Mouse (Mus musculus) kidney, postnatal 14 days (tissue): ENCODE results near the gene Tmem14a.
"Not testable (repeated sequence)": the region's sequence is repeated elsewhere in the genome, so short reads cannot be mapped to it uniquely, and the experiment has no call there.

Experiments
- DNase-seq: peaks from one replicate; pipeline ENCODE4 v3.0.0; 2022; ENCODE audit warnings: mixed read lengths

Tmem14a gene

DNA sequence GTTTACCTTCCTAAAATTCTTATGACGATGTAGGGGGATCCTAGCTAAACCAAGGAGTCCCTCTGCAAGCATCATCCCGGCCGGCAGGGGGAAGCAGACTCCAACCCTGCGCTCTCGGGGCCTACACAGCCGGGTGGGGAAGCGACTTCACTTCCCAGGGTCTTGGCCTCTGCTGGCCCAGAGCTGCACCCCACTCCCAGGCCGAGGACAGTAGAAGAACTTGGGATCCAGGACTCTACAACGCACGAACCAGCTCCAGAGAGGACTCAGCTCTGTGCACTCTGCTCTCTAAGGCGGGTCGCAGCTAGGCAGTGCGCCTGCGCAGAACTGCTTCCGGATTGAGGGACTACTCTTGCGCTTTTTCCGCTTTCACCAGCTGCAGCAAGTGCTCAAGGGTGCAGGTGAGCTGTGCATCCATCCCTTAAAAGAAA, at the start of gene Tmem14a:
TSS of gene Tmem14a (plus strand) at position 87 of the 431 bp plus-strand sequence.
- DNase-seq: peak; percentile 92

DNA sequence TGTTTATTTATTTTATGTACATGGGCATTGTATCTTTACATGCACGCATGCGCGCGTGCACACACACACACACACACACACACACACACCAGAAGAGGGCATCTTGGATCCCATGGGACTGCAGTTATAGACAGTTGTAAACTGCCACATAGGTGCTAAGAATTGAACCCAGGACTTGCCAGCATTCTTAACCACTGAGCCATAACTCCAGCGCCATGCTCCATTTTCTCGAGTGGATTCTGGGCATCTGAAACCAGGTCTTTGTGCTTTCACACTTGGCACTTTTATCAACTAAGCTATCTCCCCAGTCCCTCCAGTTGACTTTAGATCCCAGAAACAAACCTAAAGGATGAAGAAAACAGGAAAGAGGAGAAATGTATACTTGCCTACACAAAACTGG, 33.2 kb upstream of the Tmem14a start:
- no peak for DNase-seq

DNA sequence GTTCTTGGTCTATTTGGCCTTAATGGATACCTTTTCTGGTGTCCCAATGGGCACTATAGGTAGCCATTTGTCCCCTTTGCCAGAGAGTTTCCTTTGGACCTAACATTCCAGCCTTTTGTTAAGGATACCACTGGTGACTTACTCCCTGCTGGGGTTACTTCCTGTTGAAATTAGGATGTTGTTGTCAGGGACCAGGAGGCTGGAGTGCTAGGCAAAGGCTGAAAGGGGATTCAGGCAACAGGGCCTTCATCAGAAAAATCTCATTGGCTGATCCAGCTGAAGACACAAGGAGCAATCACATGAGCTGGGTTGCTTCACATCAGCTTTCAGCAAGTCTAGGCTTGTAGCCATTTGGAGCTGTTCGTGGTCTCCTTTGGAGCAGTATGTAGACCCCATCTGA, 12.1 kb upstream of the Tmem14a start:
- DNase-seq: no peak

DNA sequence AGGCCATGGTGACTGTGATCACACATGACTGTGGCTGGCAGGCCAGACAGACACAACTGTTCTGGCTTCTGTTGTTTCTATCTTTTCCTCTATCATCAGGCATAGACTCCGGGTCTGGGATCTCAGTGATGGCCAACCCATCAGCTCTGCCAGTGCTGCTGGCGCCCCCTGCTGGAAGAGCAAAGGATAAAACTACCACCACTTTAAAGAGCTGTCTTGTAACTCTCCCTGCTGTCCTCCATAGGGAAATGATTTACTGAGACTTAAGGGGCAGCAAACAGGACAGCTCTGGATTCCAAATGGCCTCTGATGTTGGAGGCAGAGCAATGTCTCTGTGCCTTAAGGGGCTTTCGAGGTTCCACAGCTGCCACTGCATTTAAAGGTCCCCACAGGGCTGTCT, 4.8 kb upstream of the Tmem14a start:
- DNase-seq: not testable (repeated sequence)

DNA sequence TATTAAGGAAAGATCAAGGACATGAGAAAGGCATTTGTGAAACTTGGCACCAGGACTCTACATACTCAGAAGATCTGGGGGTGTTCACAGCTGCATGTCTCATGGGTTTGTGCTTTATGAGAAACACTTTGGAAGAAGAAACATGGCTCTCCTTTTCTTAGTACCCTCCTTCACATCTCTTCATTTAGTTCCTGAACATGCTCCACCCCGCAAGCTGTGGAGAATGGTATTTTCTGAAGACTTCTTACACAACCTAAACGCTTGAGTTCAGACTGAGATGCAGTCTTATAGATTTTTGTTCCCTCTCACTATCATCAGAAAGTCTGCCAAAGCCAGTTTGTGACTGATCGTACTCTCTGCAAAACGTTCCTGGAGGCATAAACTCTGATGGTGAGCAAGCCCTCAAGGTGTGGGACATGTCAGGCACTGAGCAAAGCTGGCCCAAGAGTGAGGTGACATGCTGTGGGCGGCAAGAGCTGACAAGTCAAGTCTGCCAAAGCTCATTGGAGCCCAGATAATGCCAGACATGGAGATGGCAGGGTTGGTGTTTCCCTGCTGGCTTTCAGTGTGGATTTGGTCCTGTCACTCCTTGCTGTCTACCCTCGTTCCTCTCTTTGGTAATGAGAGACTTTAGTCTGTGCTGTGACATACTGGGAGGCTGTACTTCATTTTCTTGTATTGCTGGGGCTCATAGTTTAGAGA, 4.2 kb upstream of the Tmem14a start:
- not testable (repeated sequence) for DNase-seq

DNA sequence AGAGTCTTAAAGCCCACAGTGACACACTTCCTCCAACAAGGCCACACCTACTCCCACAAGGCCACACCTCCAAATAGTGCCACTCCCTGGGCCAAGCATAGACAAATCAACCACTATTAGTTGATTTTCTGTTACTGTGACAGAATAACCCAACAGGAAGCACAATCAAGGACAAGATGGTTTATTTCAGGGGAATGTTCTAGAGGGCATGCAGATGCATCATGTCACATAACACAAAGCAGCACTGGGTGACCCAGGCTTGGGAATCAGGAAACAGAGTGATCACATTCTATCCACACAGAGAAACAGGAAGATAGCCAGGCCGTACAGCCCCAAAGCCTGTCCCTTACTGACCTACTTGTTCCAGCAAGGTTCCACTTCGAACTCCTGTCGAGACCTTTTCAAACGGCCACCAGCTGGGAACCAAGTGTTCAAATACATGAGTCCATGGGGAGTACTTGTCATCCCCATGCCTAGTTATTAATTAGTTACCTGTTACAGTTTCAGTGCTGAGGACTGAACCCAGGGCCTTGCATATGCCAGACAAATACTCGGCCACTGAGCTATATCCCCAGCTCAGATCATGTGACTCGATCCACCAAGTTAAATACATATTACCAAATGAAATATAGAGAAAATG, 9.5 kb downstream of the Tmem14a start:
- DNase-seq: peak; percentile 3

DNA sequence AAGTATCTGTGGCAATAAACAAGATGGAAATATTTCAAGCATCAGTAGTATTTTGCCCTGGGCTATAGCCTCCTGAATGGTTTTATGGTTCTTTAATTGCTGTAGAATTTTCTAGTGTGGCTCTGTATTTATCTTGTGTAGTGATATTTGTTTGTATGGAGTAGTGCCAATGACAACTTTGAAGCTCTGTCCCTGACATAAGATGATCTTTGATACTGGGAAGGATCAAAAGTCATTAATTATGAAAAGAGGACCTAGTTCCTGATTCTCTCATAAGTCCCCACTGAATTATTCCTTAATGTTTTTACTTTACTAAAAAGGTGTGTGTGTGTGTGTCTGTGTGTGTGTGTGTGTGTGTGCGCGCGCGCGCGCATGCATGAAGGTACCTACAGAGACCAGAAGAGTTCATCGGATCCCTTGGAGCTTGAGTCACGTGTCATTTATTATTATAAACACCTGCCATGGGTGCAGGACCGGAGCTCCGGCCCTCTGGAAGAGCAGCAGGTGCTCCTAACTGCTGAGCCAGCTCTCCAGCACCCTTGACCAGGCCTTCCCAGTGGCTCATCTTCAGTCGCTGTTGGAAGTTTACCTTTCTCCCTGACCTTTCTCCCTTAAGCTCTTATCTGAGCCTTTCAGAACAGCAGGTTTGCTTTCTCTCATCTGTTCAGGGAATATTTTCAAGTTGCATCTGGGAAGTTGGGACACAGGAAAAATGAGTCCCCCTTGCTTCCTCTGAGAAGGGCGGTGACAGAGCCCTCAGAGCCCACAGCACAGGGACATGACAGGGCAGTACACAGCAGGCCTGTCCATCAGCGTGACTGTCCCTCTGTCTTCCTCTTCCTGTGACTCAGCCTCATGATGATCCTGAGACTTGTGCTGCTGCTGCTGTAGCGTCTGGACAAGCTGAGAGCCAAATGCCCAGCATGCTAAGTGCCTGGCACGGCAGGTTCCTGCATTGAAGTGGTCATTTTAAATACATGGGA, 10.7 kb downstream of the Tmem14a start:
- DNase-seq: not testable (repeated sequence)

DNA sequence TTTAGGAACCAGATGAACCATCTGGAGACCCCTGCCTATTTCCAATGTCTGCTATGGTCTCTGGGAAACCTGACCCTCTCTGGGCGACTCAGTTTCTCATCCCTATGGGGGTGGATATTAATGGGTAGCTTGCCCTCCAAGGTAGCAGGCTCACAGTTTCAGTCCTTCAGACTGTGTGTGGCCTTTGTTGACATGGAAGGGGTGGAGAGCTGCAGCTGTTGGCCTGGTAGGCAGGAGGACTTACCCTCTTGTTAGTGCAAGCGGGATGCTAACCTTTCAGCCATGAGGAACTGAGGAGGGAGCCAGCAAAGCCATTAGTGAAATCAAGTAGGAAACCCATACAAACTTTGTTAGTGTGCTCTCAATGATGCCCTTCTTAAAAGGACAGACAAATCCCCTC, 12.0 kb downstream of the Tmem14a start:
- no peak for DNase-seq

DNA sequence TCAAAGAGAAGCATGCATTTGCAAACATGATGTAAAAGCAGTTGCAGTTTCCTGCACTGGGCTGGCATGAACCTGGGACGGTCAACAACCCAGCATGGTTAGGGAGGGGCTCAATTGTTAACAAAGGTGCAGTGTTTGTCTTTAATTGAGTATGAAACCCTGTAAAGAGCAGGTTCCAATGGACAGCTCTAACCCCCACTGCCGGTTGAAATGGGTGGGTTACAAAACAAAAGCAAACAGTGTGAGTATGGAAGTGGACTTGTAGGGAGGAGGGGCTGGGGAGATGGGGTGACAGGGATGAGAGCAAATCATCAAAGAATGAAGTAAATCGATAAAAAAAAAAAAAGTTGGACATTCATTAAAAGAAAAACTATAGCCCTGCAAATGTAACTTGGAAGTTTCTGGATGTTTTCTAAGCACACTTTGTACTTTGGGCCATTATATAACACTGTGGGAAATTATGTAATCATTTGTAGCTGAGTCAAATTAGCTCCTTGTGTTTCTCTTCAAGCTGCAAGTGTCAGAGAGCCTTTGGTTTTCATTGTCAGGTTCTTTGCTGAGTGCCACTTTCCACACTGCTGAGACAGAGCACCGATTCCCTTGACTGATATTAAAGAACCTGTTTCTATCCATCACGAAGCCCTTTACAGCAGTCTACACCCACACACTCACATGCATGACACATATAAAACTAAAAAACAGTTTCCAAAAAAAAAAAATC, 13.5 kb downstream of the Tmem14a start:
- no peak for DNase-seq

DNA sequence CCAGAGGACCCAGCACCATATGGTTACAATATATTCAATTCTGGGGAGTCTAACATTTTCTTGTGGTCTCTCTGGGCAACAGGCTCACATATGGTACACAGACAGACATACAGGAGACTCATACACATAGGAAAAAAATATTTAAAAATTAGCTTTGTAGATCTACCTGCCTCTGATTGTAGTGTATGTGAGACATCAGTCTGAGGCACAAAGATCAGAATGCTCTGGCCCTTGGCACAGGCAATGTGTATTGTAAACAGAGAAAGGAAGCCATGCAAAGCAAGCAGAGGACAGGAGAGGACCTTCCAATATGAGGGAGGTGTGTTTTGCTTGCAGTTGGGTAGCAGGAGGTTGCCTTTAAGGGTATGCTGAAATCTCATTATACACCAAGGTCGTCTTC, 14.1 kb downstream of the Tmem14a start:
- DNase-seq: no peak

DNA sequence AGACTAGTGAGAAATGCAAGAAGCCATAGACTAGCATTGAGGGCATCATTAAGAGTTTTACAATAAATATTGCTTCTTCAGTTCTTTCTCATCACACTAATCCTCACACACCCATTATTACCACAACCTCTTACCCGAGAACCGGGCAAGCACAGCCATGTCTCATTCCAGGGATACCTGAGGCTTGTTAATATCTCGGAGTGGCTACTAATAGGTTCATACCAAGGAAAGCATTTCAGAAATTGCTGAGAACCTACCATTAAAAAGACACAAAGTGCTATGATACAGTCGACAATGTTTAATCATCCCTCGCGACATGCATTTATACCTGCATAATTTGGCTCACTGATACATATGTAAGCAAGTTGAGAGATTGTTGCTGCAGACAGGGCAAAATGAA, 17.0 kb downstream of the Tmem14a start:
- no peak for DNase-seq

DNA sequence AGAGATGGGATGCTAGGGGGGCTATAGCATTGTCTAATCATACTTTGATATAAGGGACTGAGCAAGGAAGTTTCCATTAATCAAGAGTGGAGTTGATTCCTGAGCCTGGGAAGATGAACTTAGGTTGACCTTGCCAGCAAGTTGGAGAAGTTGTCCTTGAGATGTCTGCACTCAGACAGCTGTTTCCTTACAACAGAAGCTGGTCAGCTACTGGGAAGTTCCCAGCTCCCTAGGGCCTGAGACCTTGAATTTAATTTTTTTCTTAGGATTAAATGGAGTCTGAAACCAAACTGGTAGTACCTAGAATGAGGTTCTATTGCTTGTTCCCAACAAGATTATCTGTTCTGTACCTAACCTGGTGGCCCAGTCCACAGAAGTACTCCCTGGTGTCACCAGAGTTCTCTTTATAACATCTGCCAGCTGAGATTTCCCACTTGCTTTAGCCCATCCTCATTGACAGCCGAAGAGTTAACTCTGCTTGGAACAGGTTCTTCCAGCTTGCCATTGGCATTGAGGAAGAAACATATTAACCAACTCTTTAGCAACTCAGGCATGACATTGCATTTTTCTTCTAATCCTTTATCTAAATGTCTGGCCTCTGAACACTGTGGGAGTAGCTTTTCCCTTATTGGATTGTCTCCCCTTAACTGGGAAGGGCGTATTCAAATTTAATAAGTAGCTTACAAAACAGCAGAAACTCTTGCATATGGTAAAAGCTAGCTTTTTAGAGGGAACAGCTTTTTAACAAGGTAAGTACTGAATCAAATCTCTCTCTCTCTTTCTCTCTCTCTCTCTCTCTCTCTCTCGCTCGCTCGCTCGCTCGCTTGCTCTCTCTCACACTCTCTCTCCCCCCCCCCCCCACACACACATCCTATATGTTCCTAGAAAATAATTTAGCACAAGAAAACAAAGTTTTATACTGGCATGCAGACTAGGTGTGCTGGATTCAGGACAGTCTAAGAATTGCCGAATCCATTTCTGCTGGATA, 21.8 kb downstream of the Tmem14a start, which contains the start of gene Gsta3:
TSS of gene Gsta3 (plus strand) at position 679 of the 988 bp plus-strand sequence.
- peak; percentile 54 for DNase-seq

DNA sequence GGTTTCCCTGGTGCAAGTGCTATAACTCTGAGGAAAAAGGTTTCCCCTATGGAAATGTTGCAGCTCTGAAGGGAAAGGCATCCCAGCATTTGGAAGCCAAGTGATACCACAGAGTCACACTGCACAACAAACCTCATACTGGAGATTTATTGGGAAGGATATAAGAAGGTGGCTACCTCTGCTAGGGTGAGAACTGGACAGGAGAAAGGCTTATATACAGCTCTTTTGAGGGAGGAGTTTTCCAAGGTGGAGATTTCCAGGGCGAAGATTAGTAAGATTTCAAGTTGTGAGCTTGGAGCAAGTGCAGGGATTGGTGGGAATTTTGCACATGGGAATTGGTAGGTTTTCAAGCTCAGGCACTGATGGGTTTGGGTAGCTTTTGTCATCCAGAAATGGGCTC, 22.7 kb downstream of the Tmem14a start:
- DNase-seq: no peak

DNA sequence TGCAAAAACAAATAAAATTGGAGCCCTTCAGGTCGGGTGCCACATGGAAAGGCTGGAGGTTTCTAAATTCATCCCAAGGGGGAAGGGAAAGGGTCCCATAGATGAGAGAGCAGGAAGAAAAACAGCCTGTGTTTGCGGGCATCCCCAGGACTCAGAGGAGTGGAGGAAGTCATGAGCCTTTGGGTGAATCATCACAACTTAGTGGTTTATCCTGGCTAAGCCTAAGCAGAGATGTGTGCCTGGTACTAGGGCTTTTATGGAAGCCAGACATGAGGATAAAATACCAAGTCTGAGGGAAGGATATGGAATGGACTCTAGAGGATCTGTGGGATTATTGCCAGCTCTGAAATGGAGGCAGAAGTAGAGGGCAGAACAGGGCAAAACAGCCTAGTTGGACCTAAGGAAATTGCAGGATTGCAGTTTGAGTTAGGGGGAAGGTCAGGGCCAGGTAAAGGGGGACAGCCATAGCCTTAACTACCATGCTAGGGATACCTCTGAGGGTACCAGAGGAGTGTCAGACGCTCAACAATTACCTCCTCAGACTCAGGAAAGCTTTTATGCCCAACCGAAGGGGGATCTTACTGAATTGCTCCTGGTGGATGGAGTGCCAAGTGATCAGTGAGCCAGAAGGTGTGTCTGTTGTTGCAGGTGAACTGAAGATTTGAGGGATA, 26.1 kb downstream of the Tmem14a start:
- DNase-seq: no peak

DNA sequence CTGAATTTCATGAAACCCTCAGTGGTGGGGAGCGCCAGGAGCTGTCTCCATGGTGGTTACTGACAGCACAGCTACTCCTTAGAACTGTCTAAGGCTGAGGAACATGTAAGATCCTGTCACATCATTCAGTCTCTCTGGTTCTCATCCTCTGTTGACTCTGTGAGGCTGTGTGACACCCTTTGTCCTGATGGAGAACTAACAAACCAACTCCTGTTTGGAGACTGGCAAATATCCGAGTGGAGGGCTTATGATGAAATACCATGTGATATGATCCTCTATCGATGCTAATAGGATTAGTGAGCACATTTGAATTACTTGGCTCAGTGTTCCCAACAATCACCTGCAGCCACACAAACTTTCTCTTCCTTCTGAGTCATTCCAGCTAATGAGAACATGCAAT, 27.8 kb downstream of the Tmem14a start:
- DNase-seq: no peak

DNA sequence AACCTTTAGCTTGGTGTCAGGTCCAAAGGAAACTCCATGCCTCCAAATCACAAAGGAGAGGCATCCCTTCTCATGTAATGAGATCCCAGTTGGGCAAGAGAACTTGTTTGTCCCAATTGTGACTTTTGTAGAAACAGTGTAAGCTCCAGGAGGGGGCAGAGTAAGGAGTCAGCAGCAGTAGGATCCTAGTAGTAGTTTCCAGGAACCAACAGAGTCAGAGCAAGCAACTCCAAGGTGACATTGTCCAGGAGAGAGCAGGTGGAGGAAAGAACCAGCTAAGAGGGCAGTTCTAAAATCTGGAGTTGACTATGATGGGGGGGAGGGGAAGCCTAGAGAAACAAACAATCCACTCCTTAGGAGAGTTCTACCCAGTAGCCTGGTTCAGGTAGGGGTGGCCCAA, 29.5 kb downstream of the Tmem14a start:
- no peak for DNase-seq

DNA sequence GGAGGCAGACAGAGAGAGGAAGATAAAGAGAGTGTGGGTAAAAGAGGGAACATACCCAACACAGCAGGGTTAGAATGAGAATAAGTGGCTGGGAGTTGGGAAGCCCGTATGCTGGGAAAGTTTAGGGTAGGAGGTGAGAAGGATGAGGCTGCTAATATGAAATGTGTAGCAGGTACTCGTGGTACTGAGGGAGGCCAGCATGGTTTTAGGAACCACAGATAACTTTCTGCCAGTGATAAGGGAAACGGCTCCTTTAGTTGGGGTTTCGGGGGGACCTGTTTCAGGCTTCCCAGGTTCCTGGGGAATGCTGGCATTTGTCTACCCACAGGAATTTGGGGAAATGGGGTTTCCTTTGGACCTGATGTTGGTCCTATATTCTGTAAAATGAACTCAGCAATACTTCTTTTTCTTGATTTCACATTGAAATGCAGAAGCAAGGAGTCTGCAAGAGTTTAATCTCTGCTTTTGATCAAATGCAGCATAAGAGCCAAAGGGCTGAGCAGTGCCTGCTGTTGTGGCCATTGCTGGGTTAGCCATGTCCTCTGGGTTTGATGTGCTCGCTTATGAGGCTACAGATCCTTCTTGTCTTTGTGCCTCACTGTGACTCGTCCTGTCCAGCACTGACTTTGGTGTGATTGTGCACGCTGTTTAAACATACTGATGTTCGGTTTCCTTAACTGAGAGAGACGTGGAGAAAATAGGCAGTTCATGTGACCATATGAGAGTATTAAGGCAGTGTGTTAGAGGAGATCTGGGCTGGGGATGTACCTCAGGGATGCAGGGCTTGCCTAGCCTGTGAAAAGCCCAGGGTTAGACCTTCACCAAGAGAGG, 30.4 kb downstream of the Tmem14a start:
- no peak for DNase-seq

DNA sequence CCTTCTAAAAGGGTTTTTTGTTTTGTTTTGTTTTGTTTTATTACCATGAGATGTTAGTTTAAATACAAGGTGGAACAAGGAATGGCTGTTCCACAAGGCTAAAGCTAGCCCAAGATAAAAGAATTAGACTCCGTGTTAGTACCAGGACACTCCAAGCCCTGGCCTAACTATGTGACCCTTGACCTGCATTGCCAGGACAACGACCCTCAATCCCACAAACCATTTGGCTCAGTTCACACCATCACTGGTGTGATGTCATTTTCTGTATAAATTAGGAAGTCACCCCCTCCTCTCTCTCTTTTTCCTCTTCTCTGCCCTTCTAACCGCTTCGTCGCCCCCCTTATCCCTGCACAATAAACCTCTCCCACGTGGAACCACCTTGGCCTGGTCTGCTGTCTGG, 33.3 kb downstream of the Tmem14a start:
- no peak for DNase-seq

DNA sequence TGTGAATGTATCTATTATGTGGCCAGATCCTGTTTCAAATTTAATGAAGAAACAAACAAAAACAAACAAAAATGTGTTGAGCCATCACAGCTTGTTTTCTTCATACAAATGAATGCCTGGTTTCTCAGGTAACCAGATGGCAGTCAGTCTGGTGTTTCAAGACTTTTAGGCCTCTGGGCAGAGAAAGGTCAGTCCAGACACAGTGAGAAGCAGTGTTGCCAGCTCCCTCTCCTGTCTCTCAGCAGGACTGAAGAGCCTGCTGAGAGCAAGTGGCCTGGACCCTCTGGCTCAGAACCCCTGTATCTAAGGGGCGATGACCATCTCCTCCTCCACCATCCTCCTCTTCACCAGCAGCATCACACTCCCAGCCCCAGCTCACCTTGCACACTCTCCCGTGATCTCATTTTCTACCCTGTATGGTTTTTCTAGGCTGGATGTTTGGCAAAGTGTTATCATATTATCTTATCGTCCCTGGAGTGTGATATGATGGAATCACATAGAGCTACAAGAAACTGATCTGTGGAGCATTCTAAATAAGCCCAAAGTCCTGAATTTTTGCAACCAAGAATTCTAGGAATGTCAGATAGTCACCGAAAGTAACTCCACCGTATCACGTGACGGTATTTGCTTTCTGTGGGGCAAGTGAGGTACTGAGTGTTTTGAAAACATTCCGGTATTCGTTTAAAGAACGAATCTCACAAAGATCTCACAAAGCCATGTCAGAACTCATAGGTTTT, 34.4 kb downstream of the Tmem14a start:
- DNase-seq: no peak
